Mouse (Mus musculus): ENCODE results near the gene Cap1.

Cap1 gene

GRCm38 (mm10) chr4:122887336-122887735 lies 1.5 kb upstream of the Cap1 start:
- DNase-seq (ENCODE audit: low read depth, low spot score): no peak

- no peak for DNase-seq (ENCODE audit: low read depth, low spot score)
These were observed 861 bp upstream of the Cap1 start for GRCm38 (mm10) chr4:122886579-122887254.

- DNase-seq (ENCODE audit: low read depth, low spot score): no peak
These were observed 1.1 kb downstream of the Cap1 start for GRCm38 (mm10) chr4:122884481-122885340.

- no peak for DNase-seq (ENCODE audit: low read depth, low spot score)
These were observed 1.8 kb downstream of the Cap1 start for GRCm38 (mm10) chr4:122884051-122884450.

GRCm38 (mm10) chr4:122883294-122883693 lies 2.6 kb downstream of the Cap1 start:
- no peak for DNase-seq (ENCODE audit: low read depth, low spot score)

GRCm38 (mm10) chr4:122882544-122882943 lies 3.3 kb downstream of the Cap1 start:
- DNase-seq (ENCODE audit: low read depth, low spot score): no peak

- no peak for DNase-seq (ENCODE audit: low read depth, low spot score)
These were observed 7.4 kb downstream of the Cap1 start for GRCm38 (mm10) chr4:122878333-122879070.

GRCm38 (mm10) chr4:122873512-122873911 lies 12.3 kb downstream of the Cap1 start:
- DNase-seq (ENCODE audit: low read depth, low spot score): no peak

- DNase-seq (ENCODE audit: low read depth, low spot score): no peak
These were observed 12.9 kb downstream of the Cap1 start for GRCm38 (mm10) chr4:122873003-122873402.

- no peak for DNase-seq (ENCODE audit: low read depth, low spot score)
These were observed 13.9 kb downstream of the Cap1 start for GRCm38 (mm10) chr4:122871989-122872388.

- DNase-seq (ENCODE audit: low read depth, low spot score): no peak
These were observed 14.6 kb downstream of the Cap1 start for GRCm38 (mm10) chr4:122871269-122871668.

GRCm38 (mm10) chr4:122870741-122871140 lies 15.1 kb downstream of the Cap1 start:
- DNase-seq (ENCODE audit: low read depth, low spot score): no peak

GRCm38 (mm10) chr4:122870027-122870426 lies 15.8 kb downstream of the Cap1 start:
- DNase-seq (ENCODE audit: low read depth, low spot score): no peak

GRCm38 (mm10) chr4:122868041-122868440 lies 17.8 kb downstream of the Cap1 start:
- DNase-seq (ENCODE audit: low read depth, low spot score): no peak

- DNase-seq (ENCODE audit: low read depth, low spot score): no peak
These were observed 24.0 kb downstream of the Cap1 start for GRCm38 (mm10) chr4:122861836-122862235.

- no peak for DNase-seq (ENCODE audit: low read depth, low spot score)
These were observed 26.7 kb downstream of the Cap1 start for GRCm38 (mm10) chr4:122859096-122859674.

GRCm38 (mm10) chr4:122857909-122858308 lies 27.9 kb downstream of the Cap1 start:
- DNase-seq (ENCODE audit: low read depth, low spot score): no peak

GRCm38 (mm10) chr4:122854770-122855169 lies 31.1 kb downstream of the Cap1 start:
- DNase-seq (ENCODE audit: low read depth, low spot score): no peak

- no peak for DNase-seq (ENCODE audit: low read depth, low spot score)
These were observed 32.2 kb downstream of the Cap1 start for GRCm38 (mm10) chr4:122853691-122854090.

GRCm38 (mm10) chr4:122851535-122851934 lies 34.3 kb downstream of the Cap1 start:
- no peak for DNase-seq (ENCODE audit: low read depth, low spot score)

GRCm38 (mm10) chr4:122848150-122848621 lies 37.7 kb downstream of the Cap1 start:
- no peak for DNase-seq (ENCODE audit: low read depth, low spot score)

- no peak for DNase-seq (ENCODE audit: low read depth, low spot score)
These were observed 47.4 kb downstream of the Cap1 start for GRCm38 (mm10) chr4:122838416-122838815.

All from telencephalon, adult 2 months (tissue).